Mouse (Mus musculus): ENCODE results near the gene BC048671.

DNA sequence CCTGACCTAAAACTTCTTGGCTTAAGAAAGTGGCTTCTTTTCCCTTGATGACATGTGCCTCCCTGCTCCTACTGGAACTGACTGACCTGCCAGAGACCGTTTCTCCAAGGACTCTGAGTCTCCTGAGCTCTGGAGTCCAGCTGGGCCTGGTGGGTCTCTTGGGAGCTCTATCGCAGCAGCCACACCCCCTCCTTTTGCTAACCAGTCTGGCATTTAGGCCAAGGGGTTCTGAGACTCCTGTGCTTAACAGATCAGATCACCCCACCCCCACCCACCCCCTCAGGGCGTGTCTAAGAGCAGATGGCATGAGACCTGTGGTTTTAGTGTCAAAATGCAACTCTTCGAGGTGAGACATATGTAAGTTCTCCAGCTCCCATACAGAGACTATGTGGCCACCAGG lies 20.8 kb downstream of the BC048671 start:
- TF ChIP-seq ZC3H11A (IDR thresholded peaks at IDR 0.05; ENCODE audit: low read depth, low read length) (no peak), ZNF384 (IDR thresholded peaks at IDR 0.05; ENCODE audit: low read depth, low read length) (no peak), MYC (IDR thresholded peaks at IDR 0.05; ENCODE audit: low read depth, low read length) (no peak), CTCF (conservative IDR thresholded peaks at IDR 0.05 in 1 of 2, IDR thresholded peaks at IDR 0.05 in 1 of 2; ENCODE audit: low read depth in 2 of 2, low read length in 2 of 2) (no peak), KAT2A (IDR thresholded peaks at IDR 0.05; ENCODE audit: insufficient replicate concordance, low read length) (no peak), IRF4 (IDR thresholded peaks at IDR 0.05; ENCODE audit: low read depth, low read length) (no peak), EP300 (IDR thresholded peaks at IDR 0.05; ENCODE audit: low read length) (no peak), E2F4 (IDR thresholded peaks at IDR 0.05; ENCODE audit: insufficient replicate concordance, low read depth, low read length) (no peak), ZKSCAN1 (IDR thresholded peaks at IDR 0.05; ENCODE audit: borderline replicate concordance, low read depth, low read length) (no peak), PAX5 (IDR thresholded peaks at IDR 0.05; ENCODE audit: low read length) (no peak), USF1 (IDR thresholded peaks at IDR 0.05; ENCODE audit: low read depth, low read length) (no peak)

Measured in CH12.LX (cell line).